Comparison of ENCODE assay signal across 10 mouse cellular contexts in genomic region chr5:121811485-121811931, GRCm38 (mm10). TPM values are rescaled to one million over a fixed set of nuclear protein-coding genes. Genes with fewer than 3 reads are reported as not detected.
DNase-seq lines count a peak whose midpoint lies in the region; ATAC-seq and TF ChIP-seq lines count a peak whose summit lies in the region.
"Had no signal": no experiment of that assay in that cellular context is flagged by ENCODE, and none has a peak within 500 bp of the region (broad histone marks: within the 10 kb centered on the region; RNA-seq: fewer than 3 reads in every experiment).

No protein-coding gene starts in this region.

- peaks cover 42% of the 10 kb centered on the region for H3K36me3 ChIP-seq in heart, embryonic 16.5 days (ENCODE audit: control insufficient read depth, insufficient read depth)
- peaks cover 14% of the 10 kb centered on the region for H3K36me3 ChIP-seq in spleen, adult 2 months (ENCODE audit: control insufficient read depth, insufficient read depth, low read length)
- H3K36me3 ChIP-seq in embryonic facial prominence, embryonic 15.5 days: peaks cover 67% of the 10 kb centered on the region
- peaks cover 49% of the 10 kb centered on the region for H3K36me3 ChIP-seq in stomach, embryonic 15.5 days

- H3K4me2 ChIP-seq in heart, embryonic 16.5 days (ENCODE audit: low read depth, low read length): no peak overlapping the region
- H3K4me2 ChIP-seq in embryonic facial prominence, embryonic 15.5 days (replicated peaks): no peak overlapping the region
- no peak overlapping the region for H3K4me2 ChIP-seq in stomach, embryonic 15.5 days

- H3K4me1 ChIP-seq in heart, embryonic 16.5 days (ENCODE audit: control insufficient read depth, insufficient read depth, low read length): peaks cover 25% of the 10 kb centered on the region
- H3K4me1 ChIP-seq in spleen, adult 2 months (ENCODE audit: control insufficient read depth, insufficient read depth, insufficient read length): peaks cover 14% of the 10 kb centered on the region; the same call in 1 of the 2 replicates
- peaks cover 7% of the 10 kb centered on the region; the same call in 1 of the 2 replicates for H3K4me1 ChIP-seq in embryonic facial prominence, embryonic 15.5 days
- H3K4me1 ChIP-seq in stomach, embryonic 15.5 days: 0 out of 2 replicates have a peak, but pooled peaks cover 3% of the 10 kb centered on the region

- TF ChIP-seq CTCF in spleen, adult 2 months (IDR thresholded peaks at IDR 0.05; ENCODE audit: extremely low read depth, insufficient read depth, insufficient read length, insufficient replicate concordance): no peak

- H3K9me3 ChIP-seq in heart, embryonic 16.5 days (replicated peaks; ENCODE audit: control insufficient read depth, low read length): no peaks in the 10 kb centered on the region
- no peaks in the 10 kb centered on the region for H3K9me3 ChIP-seq in embryonic facial prominence, embryonic 15.5 days (replicated peaks)
- H3K9me3 ChIP-seq in stomach, embryonic 15.5 days: no peaks in the 10 kb centered on the region
- H3K9me3 ChIP-seq: G1E had no signal

- no peak for TF ChIP-seq POLR2A in spleen, adult 2 months (IDR thresholded peaks at IDR 0.05; ENCODE audit: low read depth, low read length)

- H3K9ac ChIP-seq in heart, embryonic 16.5 days (ENCODE audit: low read length): no peak overlapping the region
- no peak overlapping the region for H3K9ac ChIP-seq in embryonic facial prominence, embryonic 15.5 days
- H3K9ac ChIP-seq in stomach, embryonic 15.5 days: no peak overlapping the region

- DNase-seq in heart, postnatal 4 days: no peak
- no peak for DNase-seq in spleen, adult 2 months (ENCODE audit: low read depth in 1 of 2, low spot score in 2 of 2)
- DNase-seq in spleen, adult 12 weeks (ENCODE audit: low spot score): no peak
- no peak for DNase-seq in right cerebral cortex, postnatal 14 days
- no peak for DNase-seq in spleen, adult 18-20 months
- DNase-seq: right cerebral cortex, adult 18-20 months had no signal

- H3K27me3 ChIP-seq in heart, embryonic 16.5 days (ENCODE audit: control insufficient read depth, insufficient read depth, low read length): no peaks in the 10 kb centered on the region
- no peaks in the 10 kb centered on the region for H3K27me3 ChIP-seq in spleen, adult 2 months (ENCODE audit: control insufficient read depth, insufficient read depth, low read length)
- no peaks in the 10 kb centered on the region for H3K27me3 ChIP-seq in embryonic facial prominence, embryonic 15.5 days
- no peaks in the 10 kb centered on the region for H3K27me3 ChIP-seq in stomach, embryonic 15.5 days (replicated peaks)

- ATAC-seq in heart, embryonic 16.5 days (replicated peaks; ENCODE audit: extremely low read depth, insufficient read depth, low FRiP score): no peak
- ATAC-seq in embryonic facial prominence, embryonic 15.5 days (ENCODE audit: insufficient number of reproducible peaks, low FRiP score, low TSS enrichment, low read depth): no peak
- ATAC-seq in stomach, embryonic 15.5 days (ENCODE audit: insufficient read depth, low FRiP score, low read depth): no peak

- 65% methylated on average over 5 of the region's 5 CpGs for WGBS in heart, embryonic 16.5 days
- 23% methylated on average over 5 of the region's 5 CpGs for WGBS in spleen, adult 2 months
- 79% methylated on average over 5 of the region's 5 CpGs for WGBS in embryonic facial prominence, embryonic 15.5 days
- 77% methylated on average over 5 of the region's 5 CpGs for WGBS in stomach, embryonic 15.5 days

- H3K27ac ChIP-seq in heart, embryonic 16.5 days (ENCODE audit: low read length): peak overlapping the region; percentile 24; the same call in 1 of the 2 replicates
- peak overlapping the region; percentile 42 for H3K27ac ChIP-seq in spleen, adult 2 months (ENCODE audit: insufficient read depth, low read length)
- peak overlapping the region; percentile 60 for H3K27ac ChIP-seq in embryonic facial prominence, embryonic 15.5 days (replicated peaks)
- H3K27ac ChIP-seq in stomach, embryonic 15.5 days: peak overlapping the region; percentile 12

- no peak overlapping the region for H3K4me3 ChIP-seq in heart, embryonic 16.5 days (ENCODE audit: low read length)
- H3K4me3 ChIP-seq in spleen, adult 2 months (ENCODE audit: extremely low read depth, insufficient read depth, insufficient read length): no peak overlapping the region
- H3K4me3 ChIP-seq in embryonic facial prominence, embryonic 15.5 days (replicated peaks): no peak overlapping the region
- no peak overlapping the region for H3K4me3 ChIP-seq in stomach, embryonic 15.5 days (replicated peaks)

RNA-seq across cellular contexts. Expression of gene Sh2b3, which starts 25.9 kb away (rescaled TPM):
- 12.0 and 13.3 TPM in 2 replicates for polyA plus RNA-seq in heart, embryonic 16.5 days (2015; fragmentation: Nextera tagmentation; extraction: Ambion mirVana)
- total RNA-seq in heart, postnatal 4 days (2021): 10 to 100 TPM; 36.7 to 39.2 TPM
- 118 and 259 TPM in 2 replicates for polyA plus RNA-seq in spleen, adult 2 months (2012; rRNA removed)
- polyA plus RNA-seq in embryonic facial prominence, embryonic 15.5 days (2015; fragmentation: Nextera tagmentation; extraction: Ambion mirVana): 17.5 and 18.7 TPM in 2 replicates
- 15.7 and 16.0 TPM in 2 replicates for polyA plus RNA-seq in stomach, embryonic 15.5 days (2015; fragmentation: Nextera tagmentation; extraction: Ambion mirVana)

RNA-seq across cellular contexts. Expression of gene Pheta1, which starts 37.3 kb away (rescaled TPM):
- 15.3 and 19.4 TPM in 2 replicates for polyA plus RNA-seq in heart, embryonic 16.5 days (2015; fragmentation: Nextera tagmentation; extraction: Ambion mirVana)
- 10 to 100 TPM in 1 of 2 experiments, 1 to 10 TPM in 1; 9.3 to 10.9 TPM for total RNA-seq in heart, postnatal 4 days (2021)
- 5.1 and 5.9 TPM in 2 replicates for polyA plus RNA-seq in spleen, adult 2 months (2012; rRNA removed)
- polyA plus RNA-seq in embryonic facial prominence, embryonic 15.5 days (2015; fragmentation: Nextera tagmentation; extraction: Ambion mirVana): 28.1 and 31.6 TPM in 2 replicates
- polyA plus RNA-seq in stomach, embryonic 15.5 days (2015; fragmentation: Nextera tagmentation; extraction: Ambion mirVana): 23.7 and 26.1 TPM in 2 replicates
